Mouse (Mus musculus): Measurements from ENCODE around the gene Wars.

The Wars gene

DNA sequence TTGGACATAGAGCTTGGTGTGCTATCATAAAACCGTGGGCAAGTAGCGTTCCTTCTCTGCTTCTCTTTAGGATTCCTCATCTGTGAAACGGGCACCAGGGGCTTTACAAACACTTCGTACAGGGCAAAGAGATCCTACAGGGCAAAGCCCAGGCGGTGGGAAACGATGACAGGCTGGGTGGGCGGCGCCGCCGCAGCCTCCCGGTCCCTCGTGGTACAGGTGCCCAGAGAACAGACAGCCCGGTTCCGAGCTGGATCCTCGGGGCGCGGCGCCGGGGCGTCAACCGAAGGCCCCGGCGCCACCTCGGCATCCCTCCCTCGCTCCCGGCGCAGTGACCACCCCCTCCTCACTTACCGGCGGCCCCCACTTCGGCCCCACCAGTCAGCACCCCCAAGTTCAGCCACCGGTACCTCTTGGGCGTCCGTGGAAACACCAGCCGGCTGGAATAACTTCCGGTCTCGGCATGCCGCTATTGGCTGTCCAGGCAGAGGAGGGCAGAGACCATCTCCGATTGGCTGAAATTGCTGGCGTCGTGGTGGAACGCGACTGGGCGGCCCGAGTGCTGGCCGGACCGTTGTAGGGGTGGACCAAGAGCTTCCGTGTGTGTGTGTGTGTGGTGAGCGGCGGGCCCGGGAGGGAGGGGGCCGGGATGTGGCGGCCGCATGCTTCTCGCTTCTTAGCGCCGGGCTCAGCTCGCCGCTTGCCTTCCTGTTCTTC, at the start of gene Wars:
TSS of gene Wars (minus strand) at position 460 of the 717 bp plus-strand sequence.
- ATAC-seq (ENCODE audit: insufficient number of reproducible peaks, low FRiP score, low TSS enrichment) = peak; percentile 99

DNA sequence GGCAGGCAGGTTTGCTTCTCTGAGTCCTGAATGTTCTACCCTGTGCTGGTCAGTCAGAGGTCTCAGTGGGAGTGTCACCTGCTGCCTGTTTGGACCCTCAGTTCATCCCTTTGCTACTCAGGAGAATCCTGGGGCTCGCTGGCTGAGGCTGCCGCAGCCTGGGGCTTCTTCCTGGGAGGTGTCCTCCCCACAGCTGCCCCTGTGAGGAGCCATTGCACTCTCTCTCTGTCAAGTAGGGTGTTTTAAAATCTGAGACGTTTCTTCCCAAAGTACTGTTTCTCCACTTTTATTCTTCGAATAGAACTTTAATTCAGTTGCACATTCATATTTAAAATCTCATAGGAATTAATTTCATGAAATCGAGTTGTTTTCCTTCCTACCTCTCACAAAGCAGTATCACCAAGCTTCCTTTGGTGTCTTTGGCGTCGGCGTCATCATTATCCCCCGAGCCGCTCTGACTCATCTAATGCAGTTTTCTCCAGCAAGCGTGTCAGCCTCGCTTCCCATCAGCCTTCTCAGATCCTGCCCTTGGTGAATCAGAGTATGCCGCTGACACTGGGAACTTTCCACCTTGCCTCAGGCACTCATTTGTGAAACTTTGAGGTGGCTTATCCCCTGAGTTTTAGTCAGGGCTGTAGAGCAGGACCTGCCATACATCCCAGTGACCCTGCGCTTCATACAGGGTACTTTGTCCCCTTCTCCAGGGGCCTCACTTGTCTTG, 48.4 kb upstream of the Wars start:
- ATAC-seq (ENCODE audit: insufficient number of reproducible peaks, low FRiP score, low TSS enrichment) = no peak

DNA sequence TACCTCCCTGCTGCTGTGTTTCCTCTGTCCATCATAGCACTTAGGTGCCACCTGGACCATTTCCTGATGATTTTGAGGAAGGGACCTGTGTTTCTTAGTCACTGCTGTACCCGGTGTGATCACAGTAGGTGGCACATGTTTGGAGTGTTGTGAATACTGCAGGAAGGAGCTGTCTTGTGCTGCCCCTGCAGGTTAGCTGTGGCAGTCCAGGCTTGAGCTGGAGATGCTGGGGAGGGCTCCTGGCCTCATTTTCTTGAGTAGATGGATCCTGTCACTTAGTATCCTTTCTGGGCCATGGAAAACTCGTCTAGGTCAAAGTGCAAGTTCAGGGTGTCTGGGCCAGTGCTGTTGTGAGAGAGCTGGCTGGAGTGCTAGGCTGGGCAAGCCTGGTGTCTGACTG, 47.3 kb upstream of the Wars start:
- no peak for ATAC-seq (ENCODE audit: insufficient number of reproducible peaks, low FRiP score, low TSS enrichment)

DNA sequence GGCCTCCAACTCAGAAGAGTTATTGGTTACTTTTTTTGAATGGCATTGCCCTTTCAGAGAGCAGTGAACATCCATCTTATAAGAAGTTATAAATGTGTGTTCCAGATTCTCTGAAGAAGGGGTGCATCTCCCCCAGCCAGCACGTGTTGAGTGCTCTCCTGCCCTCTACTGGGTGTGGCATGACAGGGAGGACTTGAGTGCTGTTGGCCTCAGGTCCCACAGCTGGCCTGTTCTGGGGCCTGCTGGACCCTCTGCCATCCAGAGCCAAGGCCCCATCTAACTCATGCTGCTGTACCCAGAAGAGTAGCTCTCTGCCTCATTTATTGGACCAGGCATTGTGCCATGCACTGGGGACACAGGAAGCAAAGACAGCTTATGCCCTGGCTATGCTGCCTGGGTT, 46.3 kb upstream of the Wars start:
- no peak for ATAC-seq (ENCODE audit: insufficient number of reproducible peaks, low FRiP score, low TSS enrichment)

DNA sequence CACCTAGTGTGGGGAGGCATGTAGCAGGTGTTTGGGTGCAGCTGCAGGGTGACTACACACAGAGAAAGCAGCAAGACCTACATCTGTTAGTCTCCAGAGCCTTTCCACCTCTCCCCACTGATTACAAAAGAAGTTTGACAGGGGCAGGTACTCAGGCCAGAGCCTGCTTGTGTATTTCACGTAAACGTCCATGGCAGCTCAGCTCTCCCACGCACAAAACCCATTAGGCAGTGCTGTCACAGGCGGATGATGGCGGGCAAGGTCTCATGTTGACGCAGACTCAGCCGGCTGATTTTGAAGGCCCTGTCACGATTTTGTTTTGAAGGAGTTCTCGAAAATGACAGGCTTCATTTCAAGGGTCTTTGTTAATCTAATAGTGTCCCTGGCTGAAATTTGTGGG, 45.3 kb upstream of the Wars start:
- ATAC-seq (ENCODE audit: insufficient number of reproducible peaks, low FRiP score, low TSS enrichment) = no peak

DNA sequence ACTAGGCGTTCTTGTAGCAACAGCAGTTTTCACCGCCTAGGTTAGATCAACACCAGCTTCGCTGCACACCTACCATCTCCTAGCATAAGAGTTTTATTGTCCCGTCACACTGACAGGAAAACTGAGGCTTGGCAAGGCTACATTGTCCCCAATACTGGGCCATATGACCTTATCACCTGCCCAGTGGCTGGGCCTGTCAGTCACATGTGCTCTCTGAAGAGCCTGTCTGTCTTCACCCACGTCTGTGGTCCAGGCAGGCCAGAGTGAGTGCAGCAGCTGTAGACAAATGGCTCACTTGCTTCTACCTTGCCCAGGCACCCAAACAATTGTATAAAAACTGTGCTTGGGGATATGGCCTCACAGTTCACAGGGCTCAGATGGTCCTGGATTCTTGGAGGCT, 44.9 kb upstream of the Wars start:
- ATAC-seq (ENCODE audit: insufficient number of reproducible peaks, low FRiP score, low TSS enrichment) = no peak

DNA sequence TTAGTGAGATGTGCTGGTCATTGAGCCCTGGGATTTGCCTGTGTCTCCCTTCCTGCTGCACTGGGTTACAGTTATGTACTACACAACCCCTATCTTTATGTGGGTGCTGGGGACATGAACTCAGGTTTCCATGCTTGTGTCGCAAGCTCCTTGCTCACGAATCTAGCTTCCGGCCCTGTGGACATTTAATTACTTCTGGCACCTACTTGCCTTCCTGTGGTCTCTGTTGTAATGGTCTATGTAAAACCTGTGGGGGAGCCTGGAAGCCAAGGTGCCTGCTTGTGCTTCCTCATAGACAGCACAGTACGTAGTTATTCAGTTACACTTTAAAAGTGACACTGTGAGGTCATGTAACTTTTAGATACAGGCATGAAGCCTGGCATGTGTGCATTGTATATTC, 43.5 kb upstream of the Wars start:
- no peak for ATAC-seq (ENCODE audit: insufficient number of reproducible peaks, low FRiP score, low TSS enrichment)

DNA sequence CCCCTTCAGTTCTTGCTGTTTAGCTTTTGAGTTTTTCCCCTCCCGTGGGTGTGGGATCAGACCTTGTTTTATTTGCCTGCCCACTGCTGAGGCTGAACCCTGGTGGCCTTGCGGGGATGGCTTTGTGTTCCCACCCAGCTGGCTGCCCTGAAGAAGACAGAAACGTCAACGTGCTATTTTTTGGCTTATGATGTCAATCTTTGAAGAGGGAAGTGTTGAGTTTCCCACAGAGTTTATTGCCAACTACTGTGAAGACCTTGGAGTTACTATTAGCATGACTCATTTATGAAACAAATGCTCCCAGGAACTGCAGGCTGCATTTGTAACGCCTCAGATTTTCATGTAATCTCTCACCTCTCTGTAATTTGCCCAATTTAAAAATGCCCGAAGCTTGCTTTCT, 42.9 kb upstream of the Wars start:
- no peak for ATAC-seq (ENCODE audit: insufficient number of reproducible peaks, low FRiP score, low TSS enrichment)

DNA sequence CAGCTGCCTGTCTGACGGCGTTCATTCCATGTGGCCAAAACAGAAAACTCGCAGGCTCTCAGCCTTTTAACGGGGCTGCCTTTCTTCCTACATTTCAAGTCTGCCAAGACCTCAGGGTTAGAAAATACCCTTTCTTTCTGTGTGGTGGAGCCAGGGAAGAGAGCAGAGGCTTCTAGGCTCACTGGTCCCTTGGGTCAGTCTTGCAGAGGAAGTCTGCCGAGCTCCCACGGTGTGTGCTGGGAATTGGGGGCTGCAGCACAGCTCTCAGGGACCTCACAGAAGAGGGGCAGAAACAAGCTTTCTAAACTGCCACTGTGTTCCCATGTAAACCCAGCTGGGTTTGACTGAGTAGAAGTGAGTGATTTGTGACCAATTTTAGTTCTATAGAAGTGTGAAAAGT, 40.3 kb upstream of the Wars start:
- ATAC-seq (ENCODE audit: insufficient number of reproducible peaks, low FRiP score, low TSS enrichment) = no peak

DNA sequence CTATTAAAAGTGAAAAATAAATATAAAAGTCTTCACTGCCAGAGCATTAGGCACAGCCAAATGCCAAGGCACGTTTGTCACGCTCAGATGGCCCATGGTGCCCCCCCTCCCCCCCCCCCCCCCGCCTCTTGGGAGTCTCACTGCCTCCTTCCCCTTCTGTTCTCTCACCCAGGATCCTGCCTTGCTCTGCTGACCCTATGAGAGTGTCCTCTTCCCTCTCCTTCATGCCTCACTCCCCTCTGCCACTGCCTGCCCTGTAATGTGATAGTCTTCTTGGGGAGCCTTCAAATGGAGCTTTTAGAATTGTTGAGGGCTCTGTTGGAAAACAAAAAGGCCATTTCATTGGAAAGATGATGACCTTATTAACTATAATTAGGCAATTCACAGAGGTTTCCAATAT, 38.1 kb upstream of the Wars start:
- no peak for ATAC-seq (ENCODE audit: insufficient number of reproducible peaks, low FRiP score, low TSS enrichment)

DNA sequence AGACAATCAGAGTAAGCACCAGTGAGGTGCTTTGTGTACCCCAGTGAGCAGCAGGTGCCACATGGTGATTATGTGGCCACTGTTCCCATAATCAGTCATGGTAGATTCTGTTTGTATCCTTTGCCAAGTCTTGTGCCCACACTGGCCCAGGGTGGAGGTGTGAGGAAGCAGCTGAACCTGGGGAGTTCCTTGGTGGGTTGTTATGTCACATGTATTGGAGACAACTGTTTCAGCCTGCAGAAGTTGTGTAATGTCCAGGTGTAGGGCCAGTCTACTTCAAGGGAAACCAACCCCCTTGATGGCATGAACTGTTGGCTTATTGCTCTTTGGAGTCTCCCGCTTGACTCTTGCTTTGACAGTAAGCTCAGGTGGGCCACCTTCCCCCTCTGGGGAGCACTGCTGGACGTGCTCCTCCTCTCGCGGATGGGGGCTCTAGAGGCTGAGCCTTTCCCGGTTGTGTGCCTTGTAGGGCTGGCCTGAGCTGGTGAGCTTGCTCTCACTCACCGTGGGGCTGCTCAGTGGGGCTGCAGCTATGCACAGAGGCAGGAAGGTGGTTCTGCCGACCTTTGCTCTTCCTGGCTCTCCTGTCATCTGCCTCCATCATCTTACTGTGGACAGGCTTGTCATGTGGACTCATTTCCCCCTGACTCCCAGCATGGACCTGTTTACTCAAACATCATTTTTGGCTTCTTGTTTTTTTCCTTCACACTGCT, 37.5 kb upstream of the Wars start:
- ATAC-seq (ENCODE audit: insufficient number of reproducible peaks, low FRiP score, low TSS enrichment) = no peak

DNA sequence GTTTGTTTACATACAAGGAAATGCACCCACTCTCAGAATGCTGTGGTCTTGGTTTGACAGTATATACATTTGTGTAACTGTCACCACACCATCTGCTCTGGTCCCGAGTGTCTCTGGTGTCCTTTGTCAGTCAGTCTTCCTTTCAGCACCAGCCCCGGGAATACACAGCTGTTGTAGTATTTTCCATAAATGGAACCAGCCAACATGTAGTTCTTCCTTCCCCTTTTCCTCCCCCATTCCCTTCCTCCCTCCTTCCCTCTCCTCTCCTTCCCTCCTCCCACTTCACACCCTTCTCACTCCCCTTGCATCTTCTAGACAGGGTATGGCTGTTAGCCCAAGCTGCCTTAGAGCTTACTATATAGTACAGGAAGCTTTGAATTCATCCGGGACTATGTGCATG, 35.5 kb upstream of the Wars start:
- ATAC-seq (ENCODE audit: insufficient number of reproducible peaks, low FRiP score, low TSS enrichment) = no peak

DNA sequence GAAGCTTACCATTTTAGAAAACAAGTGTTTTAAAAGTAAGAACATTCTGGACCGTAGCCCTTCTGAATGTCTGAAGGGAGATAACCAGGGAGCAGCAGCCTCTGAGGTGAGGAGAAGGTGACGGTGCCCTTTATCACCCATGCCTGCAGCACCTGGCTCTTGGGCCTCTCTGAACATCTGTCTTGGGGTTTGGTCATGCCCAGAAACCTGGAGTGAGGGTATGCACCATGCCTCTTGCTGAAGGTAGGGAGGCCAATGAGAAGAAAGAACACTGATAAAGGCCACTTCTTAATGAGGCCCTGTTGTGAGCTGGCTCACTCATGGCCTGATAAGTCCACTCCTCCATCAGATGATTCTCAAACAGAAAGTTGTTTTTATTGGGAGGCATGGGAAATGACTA, 34.3 kb upstream of the Wars start:
- no peak for ATAC-seq (ENCODE audit: insufficient number of reproducible peaks, low FRiP score, low TSS enrichment)

DNA sequence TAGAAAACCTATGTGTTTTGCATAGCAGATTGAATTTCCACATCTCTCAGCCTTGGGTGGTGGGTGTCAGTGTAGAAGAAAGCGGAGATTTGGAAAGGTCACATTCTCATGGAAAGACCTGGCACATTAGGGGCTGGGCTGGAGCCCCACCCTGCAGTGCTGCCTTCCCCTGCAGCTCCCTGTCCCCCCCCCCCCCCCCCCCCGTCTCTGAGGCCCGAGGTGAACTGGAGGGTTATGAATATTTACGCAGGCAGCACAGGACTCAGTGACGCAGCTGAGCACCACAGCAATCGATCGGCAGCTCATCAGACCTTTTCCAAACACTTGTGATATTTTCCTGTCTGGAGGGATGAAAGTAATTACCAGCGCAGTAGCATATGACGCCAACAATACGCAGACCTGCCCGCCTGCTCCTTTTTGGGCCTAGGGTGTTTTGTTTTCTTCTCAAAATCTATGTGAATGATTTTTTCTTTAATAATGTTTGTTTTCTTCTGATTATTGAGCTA, 32.7 kb upstream of the Wars start:
- ATAC-seq (ENCODE audit: insufficient number of reproducible peaks, low FRiP score, low TSS enrichment) = no peak

DNA sequence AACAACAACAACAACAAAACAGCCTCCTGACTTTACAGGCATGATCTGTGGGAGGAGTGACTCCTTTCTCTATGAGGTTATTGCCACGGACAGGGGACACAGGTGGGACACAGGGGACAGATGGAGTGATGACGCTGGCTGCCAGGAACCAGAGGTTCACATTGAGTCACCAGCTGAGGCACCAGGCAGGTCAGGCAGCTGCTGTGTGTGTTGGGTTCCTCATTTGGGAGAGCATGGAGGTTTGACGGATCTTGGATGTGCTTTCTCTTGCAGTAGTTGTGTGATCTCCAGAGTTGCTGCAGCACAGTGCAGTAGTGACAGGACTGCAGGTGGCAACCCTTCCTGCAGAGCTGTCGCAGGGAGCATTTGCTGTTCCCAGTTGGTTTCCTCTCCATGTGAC, 24.8 kb upstream of the Wars start:
- no peak for ATAC-seq (ENCODE audit: insufficient number of reproducible peaks, low FRiP score, low TSS enrichment)

DNA sequence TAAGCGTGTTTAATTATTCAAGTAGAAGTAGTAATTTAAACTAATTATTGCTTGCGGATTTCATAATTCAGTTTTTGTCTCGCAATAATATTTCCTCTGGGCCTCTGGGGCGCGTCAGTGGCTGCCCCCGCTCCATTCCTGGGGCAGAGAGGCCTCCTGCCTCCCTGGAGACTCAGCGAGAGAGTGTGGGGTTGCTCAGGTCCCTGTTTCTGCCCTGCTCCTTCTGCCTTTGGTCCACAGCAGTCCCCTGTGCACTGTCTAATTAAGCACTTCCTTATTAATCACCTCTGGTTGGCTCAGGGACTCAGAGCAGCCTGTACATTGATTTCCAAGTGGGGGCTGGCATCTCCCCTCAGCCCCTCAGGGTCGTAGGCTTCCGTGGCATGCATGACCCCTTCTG, 23.5 kb upstream of the Wars start:
- no peak for ATAC-seq (ENCODE audit: insufficient number of reproducible peaks, low FRiP score, low TSS enrichment)

DNA sequence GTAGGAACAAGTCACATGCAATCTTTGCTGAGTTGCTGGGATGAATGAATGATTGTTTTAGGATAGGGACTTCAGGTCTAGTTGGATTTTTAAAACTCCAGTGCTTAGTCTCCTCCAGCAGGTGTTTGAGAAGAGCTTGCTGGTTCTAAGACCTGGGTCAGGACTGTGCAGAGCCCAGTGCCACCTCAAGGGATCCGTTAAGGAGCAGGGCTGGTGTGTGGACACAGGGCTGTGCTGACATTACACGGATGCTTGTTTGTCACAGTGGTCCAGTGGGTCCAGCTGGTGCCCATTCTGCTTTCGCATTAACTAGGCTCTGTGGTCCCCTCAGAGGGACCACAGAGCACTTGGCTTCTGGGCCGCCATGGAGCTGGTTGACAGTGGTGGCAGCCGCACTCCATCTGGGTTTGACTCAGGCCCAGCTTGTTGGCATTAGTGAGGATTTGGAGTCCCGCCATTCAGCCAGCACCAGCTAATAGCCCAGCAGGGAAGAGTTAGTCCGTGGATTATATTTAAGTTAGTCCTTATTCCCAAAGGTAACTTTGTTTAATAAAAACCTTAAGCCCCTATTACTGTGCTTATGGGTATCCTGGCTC, 22.6 kb upstream of the Wars start:
- no peak for ATAC-seq (ENCODE audit: insufficient number of reproducible peaks, low FRiP score, low TSS enrichment)

DNA sequence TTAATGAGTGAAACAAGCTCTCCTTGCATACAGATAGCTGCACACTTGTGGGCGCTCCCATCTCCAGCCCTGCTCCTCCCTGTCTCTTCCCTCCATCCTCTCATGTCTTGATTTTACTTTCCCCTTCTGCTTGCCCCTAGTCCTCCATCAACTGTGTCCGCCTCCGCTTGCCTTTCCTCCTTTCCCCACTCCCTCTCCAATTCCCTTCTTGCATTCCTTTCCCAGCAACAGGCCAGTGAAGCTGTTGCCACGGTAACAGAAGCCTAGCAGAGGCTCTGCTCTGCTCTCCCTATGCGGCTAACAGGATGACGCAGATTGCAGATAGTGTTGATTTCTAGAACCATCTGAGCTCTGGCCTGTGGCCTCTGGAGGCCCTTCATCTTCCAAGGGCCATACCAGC, 21.9 kb upstream of the Wars start:
- no peak for ATAC-seq (ENCODE audit: insufficient number of reproducible peaks, low FRiP score, low TSS enrichment)

DNA sequence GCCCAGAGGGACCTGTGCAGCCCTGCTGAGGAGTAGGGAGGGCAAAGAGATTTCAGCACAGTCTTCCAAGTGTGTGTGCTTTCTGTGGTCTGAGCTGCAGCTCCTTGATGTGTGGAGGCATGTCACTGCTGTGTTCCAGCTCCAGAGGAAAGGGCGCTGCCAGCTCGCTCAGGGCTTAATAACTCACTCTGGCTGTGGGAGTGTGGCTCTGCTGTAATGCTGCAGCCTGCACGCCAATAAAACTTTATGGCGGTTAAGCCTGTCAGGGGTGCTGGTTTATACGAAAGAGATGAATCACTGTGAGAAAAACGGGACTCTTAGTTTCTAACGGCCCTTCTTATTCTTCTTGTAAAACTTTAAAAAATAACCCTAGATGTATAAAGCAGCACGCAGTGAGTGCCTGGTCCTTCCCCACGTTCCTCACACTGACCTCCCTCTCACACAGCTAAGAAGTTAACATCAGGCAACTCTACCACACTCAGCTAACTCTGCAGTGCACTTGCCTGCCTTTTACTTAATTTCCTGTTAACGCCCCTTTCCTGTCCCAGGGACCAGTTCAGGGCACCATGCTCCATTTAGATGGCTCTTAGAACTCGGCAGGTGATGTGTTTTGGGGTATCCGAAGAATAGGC, 20.9 kb upstream of the Wars start:
- no peak for ATAC-seq (ENCODE audit: insufficient number of reproducible peaks, low FRiP score, low TSS enrichment)

DNA sequence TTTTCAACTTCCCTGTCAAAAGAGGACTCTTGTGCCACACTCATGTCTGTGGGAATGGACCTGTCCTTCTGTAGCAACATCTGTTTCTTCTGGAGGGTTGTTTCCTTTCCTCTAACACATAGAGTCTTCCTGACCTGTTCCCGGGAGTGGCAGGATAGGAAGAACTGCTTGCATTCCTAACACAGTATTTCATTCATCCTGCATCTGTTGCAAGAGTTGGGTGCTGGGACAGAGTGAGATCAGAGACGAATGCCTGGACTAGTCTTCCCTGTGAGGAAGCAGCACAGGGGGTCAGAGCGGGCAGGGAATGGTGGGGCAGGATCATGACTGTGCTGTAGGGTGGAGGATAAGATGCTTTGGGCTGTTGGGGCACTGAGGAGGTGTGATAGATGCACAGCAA, 20.2 kb upstream of the Wars start:
- no peak for ATAC-seq (ENCODE audit: insufficient number of reproducible peaks, low FRiP score, low TSS enrichment)

DNA sequence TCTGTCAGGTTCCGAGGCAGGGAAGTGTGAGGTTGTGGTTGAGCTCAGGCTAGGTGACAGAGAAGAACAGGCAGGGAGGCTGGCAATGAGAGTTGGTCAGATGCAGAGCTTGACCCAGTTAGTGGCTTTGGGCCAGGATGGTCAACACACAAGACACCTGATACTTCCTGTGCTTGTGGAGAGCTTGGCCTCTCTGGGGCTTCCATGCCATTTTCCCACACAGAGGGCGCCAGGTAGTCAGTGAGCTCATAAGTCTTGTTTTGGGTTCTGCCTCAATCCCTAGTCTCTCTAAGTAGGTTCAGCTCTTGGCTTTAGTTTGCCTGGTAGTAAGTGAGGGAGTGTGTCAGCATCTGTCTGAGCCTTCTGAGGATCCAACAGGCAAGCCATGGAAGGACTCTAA, 18.5 kb upstream of the Wars start:
- no peak for ATAC-seq (ENCODE audit: insufficient number of reproducible peaks, low FRiP score, low TSS enrichment)
